Mouse (Mus musculus) hindbrain, postnatal 0 days (tissue): ENCODE data around the gene Cfap45. TPM values are rescaled to one million over a fixed set of nuclear protein-coding genes. Genes with fewer than 3 reads are reported as not detected.

Experiments used
- ATAC-seq: fragments of 200-750 bp; cut with Nextera tagmentation; 2 replicates; pipeline ENCODE4 v1.8.0; 2017; ENCODE audit warnings: mild to moderate bottlenecking, moderate TSS enrichment, moderate library complexity
- DNase-seq: peaks from one replicate; pipeline ENCODE4 v3.0.0-alpha.2; 2015; ENCODE audit warnings: low spot score
- H3K27ac ChIP-seq: fragments of 300-500 bp; sonication (generic); 2 replicates; pipeline ENCODE4 v1.5.1; 2014; ENCODE audit warnings: mild to moderate bottlenecking
- H3K27me3 ChIP-seq: fragments of 300-500 bp; sonication (generic); 2 replicates; pipeline ENCODE4 v1.6.1; 2014; ENCODE audit warnings: low read length, mixed read lengths; ENCODE audit not compliant: insufficient read depth
- H3K36me3 ChIP-seq: fragments of 300-500 bp; sonication (generic); 2 replicates; pipeline ENCODE4 v1.6.1; 2014; ENCODE audit warnings: low read length, mixed read lengths; ENCODE audit not compliant: insufficient read depth
- H3K4me1 ChIP-seq: fragments of 300-500 bp; sonication (generic); 2 replicates; pipeline ENCODE4 v1.6.1; 2014; ENCODE audit warnings: antibody characterized with exemption, low read length, mixed read lengths; ENCODE audit not compliant: insufficient read depth
- H3K4me2 ChIP-seq: fragments of 300-500 bp; sonication (generic); 2 replicates; pipeline ENCODE4 v1.6.1; 2014; ENCODE audit warnings: low read depth, mild to moderate bottlenecking, low read length, moderate library complexity, mixed read lengths
- H3K4me3 ChIP-seq: fragments of 300-500 bp; sonication (generic); 2 replicates; pipeline ENCODE4 v1.5.1; 2014; ENCODE audit warnings: low read length
- H3K9ac ChIP-seq: fragments of 300-500 bp; sonication (generic); replicated peaks from 2 replicates; pipeline ENCODE4 v1.6.1; 2014; ENCODE audit warnings: mild to moderate bottlenecking, low read length, moderate library complexity, mixed read lengths
- H3K9me3 ChIP-seq: fragments of 300-500 bp; sonication (generic); 2 replicates; pipeline ENCODE4 v1.6.1; 2016; ENCODE audit warnings: low read length, mixed read lengths
- CTCF ChIP-seq: IDR thresholded peaks from 2 replicates; pipeline ENCODE4 v1.5.1; 2016; ENCODE audit warnings: antibody characterized with exemption, control low read depth, low read depth
- WGBS: fragments of 180-500 bp; shearing (Covaris S2); extraction: QIAGEN DNeasy Blood & Tissue Kit; methylation state at CpG from one replicate; pipeline ENCODE4 v1.1.7; 2014; 5-methylcytosine and 5-hydroxymethylcytosine counted together
- polyA plus RNA-seq: library from polyadenylated mRNA; unstranded; fragments of >200 nt; fragmentation: Nextera tagmentation; extraction: Ambion mirVana; gene quantifications from 2 replicates; pipeline ENCODE4 v1.2.1, GENCODE M21; 2015
- total RNA-seq: library from RNA; depleted of rRNA; stranded (reverse); fragments of >200 nt; gene quantifications from 2 replicates; pipeline ENCODE4 v1.2.3, GENCODE M21; 2014

Gene Cfap45
- total and polyA plus RNA-seq, 2 experiments from 2014 or later = 1.2 to 3.7 TPM

DNA sequence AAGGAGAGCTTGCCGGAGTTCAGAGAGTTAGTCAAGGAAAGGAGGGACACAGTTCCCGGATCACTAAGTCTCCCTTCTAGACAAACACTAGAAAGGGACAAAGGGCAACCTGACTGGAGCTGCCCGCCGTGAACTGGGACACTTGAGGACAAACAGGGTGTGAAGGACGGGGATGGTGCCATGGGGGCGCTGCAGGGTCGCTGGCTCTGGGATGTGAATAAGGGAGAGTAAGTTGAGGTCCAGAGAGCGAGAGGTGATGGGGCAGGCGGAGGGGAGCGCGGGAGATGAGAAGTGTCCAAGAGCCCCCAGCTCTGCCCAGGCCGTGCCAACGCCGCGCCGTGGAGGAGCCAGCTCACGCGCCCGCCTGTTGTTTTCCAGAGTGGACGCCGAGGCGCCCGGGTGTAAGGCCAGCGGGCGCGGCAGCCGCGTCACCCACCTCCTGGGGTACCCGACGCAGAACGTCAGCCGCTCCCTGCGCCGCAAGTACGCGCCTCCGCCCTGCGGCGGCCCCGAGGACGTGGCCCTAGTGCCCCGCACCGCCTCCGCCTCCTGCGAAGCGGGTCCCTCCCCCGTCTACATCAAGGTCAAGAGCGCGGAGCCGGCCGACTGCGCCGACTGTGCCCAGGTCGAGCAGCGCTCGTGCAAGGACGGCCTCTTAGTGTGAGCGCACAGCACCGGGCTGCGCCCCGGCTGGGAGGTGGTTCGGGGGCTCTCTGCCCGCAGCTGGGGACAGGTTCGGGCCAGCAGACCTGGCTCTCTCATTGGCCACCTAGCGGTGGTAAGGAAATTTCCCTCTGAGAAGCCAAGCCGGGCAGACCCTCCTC, 42.3 kb downstream of the Cfap45 start:
- peak; percentile 80 for TF ChIP-seq CTCF
- ATAC-seq = peak; percentile 89
- under 1% methylated on average over 52 of the region's 66 CpGs for WGBS
- DNase-seq = peak; percentile 87
- Histone ChIP-seq H3K27me3 (peaks cover 2% of the 10 kb centered on the region; the same call in 1 of the 2 replicates), H3K4me2 (peak overlapping the region; percentile 98), H3K4me1 (no peaks in the 10 kb centered on the region; the same call in 1 of the 2 replicates), H3K4me3 (peak overlapping the region; percentile 51), H3K36me3 (no peaks in the 10 kb centered on the region), H3K9ac (peak overlapping the region; percentile 65), H3K9me3 (no peaks in the 10 kb centered on the region), H3K27ac (peak overlapping the region; percentile 64)

DNA sequence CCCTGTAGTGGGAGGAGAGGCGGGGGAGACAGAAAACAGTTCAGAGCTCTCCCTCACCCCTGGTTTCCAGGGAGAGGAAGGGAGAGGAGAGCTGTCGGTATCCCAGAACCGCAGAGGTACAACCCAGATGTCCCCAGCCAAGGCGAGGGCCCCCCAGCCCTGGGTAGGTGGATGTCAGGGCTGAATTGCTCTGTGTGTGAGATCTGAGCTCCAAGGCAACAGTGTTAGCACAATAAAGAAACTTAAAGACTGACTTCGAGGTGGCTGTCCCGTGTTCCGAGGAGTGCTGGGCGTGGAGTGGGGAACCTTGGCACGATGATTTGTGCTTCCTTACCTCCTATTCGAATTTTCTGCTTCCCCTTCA, 42.8 kb downstream of the Cfap45 start:
- 3% methylated on average over 10 of the region's 10 CpGs for WGBS
- H3K27ac ChIP-seq = peak overlapping the region; percentile 64; the same call in 1 of the 2 replicates
- no peaks in the 10 kb centered on the region for H3K9me3 ChIP-seq

DNA sequence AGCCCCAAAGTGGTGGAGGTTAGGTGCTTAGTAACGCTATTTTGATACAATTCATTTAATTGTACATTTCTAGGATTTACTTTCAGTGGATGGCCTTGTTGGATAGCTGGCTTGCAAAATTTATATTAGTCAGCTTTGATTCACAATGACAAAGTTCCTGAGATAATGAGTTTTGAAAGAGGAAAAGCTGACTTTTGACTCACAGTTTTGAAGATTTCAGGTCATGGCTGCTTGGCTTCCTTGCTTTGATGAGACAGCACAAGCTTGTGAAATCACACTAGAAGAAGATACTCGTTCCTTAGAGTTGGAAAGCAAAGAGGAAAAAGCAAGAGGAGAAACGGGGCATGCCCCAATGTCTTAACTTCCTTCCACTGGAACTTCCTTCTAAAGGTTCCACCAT, 45.5 kb downstream of the Cfap45 start:
- H3K36me3 ChIP-seq = no peaks in the 10 kb centered on the region
- no peaks in the 10 kb centered on the region; the same call in 1 of the 2 replicates for H3K4me1 ChIP-seq
- 72% methylated on average over 3 of the region's 3 CpGs for WGBS
- no peaks in the 10 kb centered on the region for H3K27me3 ChIP-seq
- H3K4me2 ChIP-seq = no peak overlapping the region
- DNase-seq = no peak
- H3K4me3 ChIP-seq = no peak overlapping the region
- no peak for ATAC-seq
- no peak overlapping the region for H3K9ac ChIP-seq
- no peaks in the 10 kb centered on the region for H3K9me3 ChIP-seq
- H3K27ac ChIP-seq = no peak overlapping the region
- TF ChIP-seq CTCF = no peak

More for the DNA sequence above, 42.8 kb downstream of the Cfap45 start:
- no peak for TF ChIP-seq CTCF
- Histone ChIP-seq H3K36me3 (no peaks in the 10 kb centered on the region), H3K9ac (peak overlapping the region; percentile 65), H3K27me3 (no peaks in the 10 kb centered on the region), H3K4me2 (peak overlapping the region; percentile 98), H3K4me3 (peak overlapping the region; percentile 51), H3K4me1 (no peaks in the 10 kb centered on the region; the same call in 1 of the 2 replicates)
- DNase-seq (no peak), ATAC-seq (no peak; the same call in 1 of the 2 replicates)

DNA sequence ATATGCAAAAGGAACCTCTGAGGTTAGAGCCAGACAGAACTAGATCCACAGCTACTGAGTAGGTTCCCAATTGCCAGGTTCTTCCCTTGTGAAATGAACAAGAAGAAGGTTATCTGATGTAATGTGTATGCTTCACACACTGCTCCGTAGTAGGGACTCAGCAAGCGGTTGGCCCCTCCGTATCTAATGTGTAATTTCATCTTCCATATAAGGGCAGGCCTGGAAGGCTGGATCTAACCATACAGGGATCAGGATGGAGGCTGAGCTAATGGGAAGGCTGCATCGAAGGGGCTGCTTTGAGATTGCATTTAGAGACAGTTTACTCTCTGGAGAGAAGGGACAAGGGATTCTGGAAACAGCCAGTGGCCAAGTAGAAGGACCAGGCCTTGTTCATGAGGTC, 47.2 kb downstream of the Cfap45 start:
- Histone ChIP-seq H3K4me3 (no peak overlapping the region), H3K4me2 (no peak overlapping the region), H3K9ac (no peak overlapping the region), H3K27ac (no peak overlapping the region), H3K27me3 (0 out of 2 replicates have a peak, but pooled peaks cover 3% of the 10 kb centered on the region), H3K4me1 (no peaks in the 10 kb centered on the region), H3K9me3 (no peaks in the 10 kb centered on the region), H3K36me3 (no peaks in the 10 kb centered on the region)
- no peak for ATAC-seq
- WGBS = 55% methylated on average over 4 of the region's 4 CpGs
- no peak for TF ChIP-seq CTCF
- DNase-seq = no peak

DNA sequence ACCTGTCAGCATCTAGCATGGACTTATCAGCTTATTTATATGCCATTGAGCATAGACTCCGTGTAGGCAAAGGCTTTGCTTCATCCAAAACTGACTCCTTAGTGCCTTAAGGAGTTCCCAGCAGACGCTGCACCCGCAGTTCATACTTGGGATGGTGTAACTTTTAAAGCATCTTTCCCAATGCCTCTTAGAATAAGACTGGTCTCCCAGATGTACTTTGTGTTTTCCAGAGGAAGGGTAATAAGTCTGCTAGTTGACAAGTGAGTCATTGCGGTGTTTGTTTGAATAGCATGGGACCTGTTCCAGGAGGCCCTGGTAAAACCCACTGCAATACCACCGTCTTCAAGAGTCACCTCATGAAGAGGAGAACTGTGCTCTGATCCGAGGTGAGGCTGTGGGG, 59.5 kb downstream of the Cfap45 start:
- Histone ChIP-seq H3K36me3 (no peaks in the 10 kb centered on the region), H3K9ac (no peak overlapping the region), H3K4me2 (no peak overlapping the region), H3K9me3 (no peaks in the 10 kb centered on the region), H3K27ac (no peak overlapping the region), H3K4me3 (no peak overlapping the region), H3K4me1 (no peaks in the 10 kb centered on the region), H3K27me3 (no peaks in the 10 kb centered on the region)
- DNase-seq (no peak), ATAC-seq (no peak)
- 77% methylated on average over 6 of the region's 6 CpGs for WGBS
- TF ChIP-seq CTCF = no peak

DNA sequence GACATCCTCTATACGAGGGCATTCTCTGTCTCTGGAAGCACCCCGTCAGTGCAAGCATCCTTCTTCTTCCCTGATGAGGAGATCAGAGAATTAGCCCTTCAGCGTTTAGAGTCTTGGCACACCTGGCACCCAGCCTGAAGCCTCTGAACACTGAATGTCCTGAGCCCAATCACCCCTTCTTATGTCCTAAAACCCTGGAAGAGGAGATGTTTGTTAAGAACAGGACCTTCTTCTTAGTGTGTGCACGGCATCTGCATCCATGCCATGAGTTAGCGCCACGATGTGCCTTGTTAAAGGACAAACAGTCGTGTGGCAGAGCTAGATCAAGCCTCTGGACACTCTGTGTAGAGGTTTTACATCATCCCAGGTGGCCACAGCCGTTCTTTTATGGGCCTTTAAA, 61.8 kb downstream of the Cfap45 start:
- no peak overlapping the region for H3K9ac ChIP-seq
- no peaks in the 10 kb centered on the region for H3K9me3 ChIP-seq
- no peak overlapping the region for H3K27ac ChIP-seq
- no peaks in the 10 kb centered on the region for H3K27me3 ChIP-seq
- no peak overlapping the region for H3K4me2 ChIP-seq
- ATAC-seq (no peak), DNase-seq (no peak)
- no peaks in the 10 kb centered on the region for H3K36me3 ChIP-seq
- 85% methylated on average over 8 of the region's 8 CpGs for WGBS
- TF ChIP-seq CTCF = no peak
- H3K4me3 ChIP-seq = no peak overlapping the region
- H3K4me1 ChIP-seq = peaks cover 6% of the 10 kb centered on the region

DNA sequence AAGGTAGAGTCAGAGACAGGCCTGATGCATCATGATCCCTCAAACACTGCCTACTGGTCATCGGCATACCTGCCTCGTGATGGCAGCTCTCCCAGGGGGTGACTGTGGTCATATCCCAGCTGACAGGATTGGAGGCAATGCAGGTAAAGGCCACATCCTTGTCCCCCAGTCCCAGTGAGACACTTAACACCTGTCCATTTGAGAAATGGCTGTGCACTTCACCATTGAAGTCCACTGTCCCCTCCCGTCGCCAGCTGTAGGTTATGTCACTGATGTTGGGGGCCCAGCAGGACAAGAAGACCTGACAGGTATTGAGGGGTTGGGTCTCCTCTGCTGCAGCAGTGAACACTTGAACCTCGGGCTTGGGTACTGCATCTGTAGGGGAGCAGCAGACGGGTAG, 63.7 kb downstream of the Cfap45 start:
- no peak for TF ChIP-seq CTCF
- no peaks in the 10 kb centered on the region for H3K36me3 ChIP-seq
- WGBS = 89% methylated on average over 6 of the region's 6 CpGs

More for the DNA sequence above, 63.7 kb downstream of the Cfap45 start:
- DNase-seq (no peak), ATAC-seq (no peak)
- no peaks in the 10 kb centered on the region for H3K27me3 ChIP-seq
- no peak overlapping the region for H3K4me3 ChIP-seq
- no peak overlapping the region for H3K27ac ChIP-seq
- H3K9me3 ChIP-seq = no peaks in the 10 kb centered on the region
- H3K4me2 ChIP-seq = no peak overlapping the region
- peaks cover 6% of the 10 kb centered on the region for H3K4me1 ChIP-seq
- no peak overlapping the region for H3K9ac ChIP-seq
